ENCODE assay signal across 8 mouse cellular contexts in genomic region chr9:107627387-107628255, GRCm38 (mm10). TPM values are rescaled to one million over a fixed set of nuclear protein-coding genes. Genes with fewer than 3 reads are reported as not detected.
A peak's percentile ranks its signal among the peaks of the same experiment; 100 is the strongest.
DNase-seq lines count a peak whose midpoint lies in the region; ATAC-seq and TF ChIP-seq lines count a peak whose summit lies in the region.

No protein-coding gene starts in this region.

- no peak for TF ChIP-seq CTCF in brain, embryonic 14.5 days (IDR thresholded peaks at IDR 0.05; ENCODE audit: borderline replicate concordance, extremely low read depth, insufficient read depth, insufficient read length)

- H3K27me3 ChIP-seq in heart, embryonic 13.5 days (replicated peaks) = no peaks in the 10 kb centered on the region
- no peaks in the 10 kb centered on the region for H3K27me3 ChIP-seq in hindbrain, embryonic 13.5 days
- H3K27me3 ChIP-seq in midbrain, embryonic 15.5 days (replicated peaks) = no peaks in the 10 kb centered on the region

- WGBS in heart, embryonic 13.5 days = 28% methylated on average over 20 of the region's 20 CpGs
- 16% methylated on average over 20 of the region's 20 CpGs for WGBS in hindbrain, embryonic 13.5 days
- WGBS in midbrain, embryonic 15.5 days = 11% methylated on average over 20 of the region's 20 CpGs

- no peak for DNase-seq in heart, postnatal 25 days (ENCODE audit: low spot score)
- DNase-seq in brain, embryonic 14.5 days (ENCODE audit: low read depth) = peak; percentile 47
- no peak for DNase-seq in left cerebral cortex, postnatal 25 days (ENCODE audit: low spot score in 2 of 2)
- no peak for DNase-seq in left cerebral cortex, postnatal 10 days (ENCODE audit: extremely low spot score in 1 of 2, low spot score in 2 of 2)
- no peak for DNase-seq in spleen, postnatal 14 days (ENCODE audit: low spot score in 2 of 2)

- no peaks in the 10 kb centered on the region for H3K9me3 ChIP-seq in heart, embryonic 13.5 days
- no peaks in the 10 kb centered on the region for H3K9me3 ChIP-seq in hindbrain, embryonic 13.5 days
- H3K9me3 ChIP-seq in midbrain, embryonic 15.5 days = no peaks in the 10 kb centered on the region

- intact Hi-C loops in heart, postnatal 25 days (cut with DNase I) = loop anchor here (5.0 kb wide), 1 partner anchor 60 kb away; the partner anchor contains the start of gene Hyal2
- intact Hi-C loops in left cerebral cortex, postnatal 25 days (cut with DNase I) = no loop called here
- intact Hi-C loops in left cerebral cortex, postnatal 10 days (cut with DNase I) = no loop called here

- peak overlapping the region; percentile 84 for H3K27ac ChIP-seq in heart, embryonic 13.5 days (replicated peaks)
- H3K27ac ChIP-seq in hindbrain, embryonic 13.5 days = peak overlapping the region; percentile 97
- H3K27ac ChIP-seq in midbrain, embryonic 15.5 days = peak overlapping the region; percentile 92

- TF ChIP-seq POLR2A in brain, embryonic 14.5 days (IDR thresholded peaks at IDR 0.05; ENCODE audit: borderline replicate concordance, extremely low read depth, insufficient read depth, insufficient read length, poor library complexity, severe bottlenecking) = no peak

- peaks cover 62% of the 10 kb centered on the region for H3K36me3 ChIP-seq in heart, embryonic 13.5 days
- H3K36me3 ChIP-seq in hindbrain, embryonic 13.5 days = peaks cover 11% of the 10 kb centered on the region; the same call in 1 of the 2 replicates
- H3K36me3 ChIP-seq in midbrain, embryonic 15.5 days (replicated peaks) = no peaks in the 10 kb centered on the region

- peak overlapping the region; percentile 50 for H3K4me2 ChIP-seq in heart, embryonic 13.5 days
- peak overlapping the region; percentile 95 for H3K4me2 ChIP-seq in hindbrain, embryonic 13.5 days
- peak overlapping the region; percentile 97 for H3K4me2 ChIP-seq in midbrain, embryonic 15.5 days

- H3K4me1 ChIP-seq in heart, embryonic 13.5 days = peaks cover 94% of the 10 kb centered on the region
- peaks cover 90% of the 10 kb centered on the region for H3K4me1 ChIP-seq in hindbrain, embryonic 13.5 days (replicated peaks)
- H3K4me1 ChIP-seq in midbrain, embryonic 15.5 days = peaks cover 74% of the 10 kb centered on the region

- ATAC-seq in heart, embryonic 13.5 days (ENCODE audit: extremely low read depth, insufficient number of reproducible peaks, low FRiP score, low TSS enrichment) = no peak
- no peak for ATAC-seq in hindbrain, embryonic 13.5 days (ENCODE audit: low FRiP score)
- no peak for ATAC-seq in midbrain, embryonic 15.5 days (replicated peaks)

- H3K9ac ChIP-seq in heart, embryonic 13.5 days = peak overlapping the region; percentile 95
- H3K9ac ChIP-seq in hindbrain, embryonic 13.5 days = peak overlapping the region; percentile 94
- H3K9ac ChIP-seq in midbrain, embryonic 15.5 days = peak overlapping the region; percentile 31

- H3K4me3 ChIP-seq in heart, embryonic 13.5 days = 0 out of 2 replicates have a peak overlapping the region, but pooled peaks have one; percentile 1
- 0 out of 2 replicates have a peak overlapping the region, but pooled peaks have one; percentile 14 for H3K4me3 ChIP-seq in hindbrain, embryonic 13.5 days
- 0 out of 2 replicates have a peak overlapping the region, but pooled peaks have one; percentile 1 for H3K4me3 ChIP-seq in midbrain, embryonic 15.5 days

RNA-seq across cellular contexts. Expression of gene Gnai2, which starts 7.5 kb away (rescaled TPM):
- polyA plus RNA-seq in heart, embryonic 13.5 days (2015; fragmentation: Nextera tagmentation; extraction: Ambion mirVana) = 387 and 392 TPM in 2 replicates
- 100 to 1,000 TPM; 241 to 257 TPM for total RNA-seq in heart, postnatal 25 days (2021)
- polyA plus RNA-seq in brain, embryonic 14.5 days (2012; rRNA removed) = 488 and 561 TPM in 2 replicates
- 335 and 338 TPM in 2 replicates for polyA plus RNA-seq in hindbrain, embryonic 13.5 days (2015; fragmentation: Nextera tagmentation; extraction: Ambion mirVana)
- polyA plus RNA-seq in midbrain, embryonic 15.5 days (2015; fragmentation: Nextera tagmentation; extraction: Ambion mirVana) = 299 and 386 TPM in 2 replicates
- 100 to 1,000 TPM; 214 to 221 TPM for total RNA-seq in left cerebral cortex, postnatal 25 days (2021)
- 100 to 1,000 TPM; 229 to 244 TPM for total RNA-seq in left cerebral cortex, postnatal 10 days (2021)

RNA-seq across cellular contexts. Expression of gene Sema3b, which starts 18.6 kb away (rescaled TPM):
- 9.9 and 11.8 TPM in 2 replicates for polyA plus RNA-seq in heart, embryonic 13.5 days (2015; fragmentation: Nextera tagmentation; extraction: Ambion mirVana)
- 10 to 100 TPM; 15.0 to 17.8 TPM for total RNA-seq in heart, postnatal 25 days (2021)
- polyA plus RNA-seq in brain, embryonic 14.5 days (2012; rRNA removed) = 3.9 and 6.7 TPM in 2 replicates
- polyA plus RNA-seq in hindbrain, embryonic 13.5 days (2015; fragmentation: Nextera tagmentation; extraction: Ambion mirVana) = 3.4 and 4.2 TPM in 2 replicates
- 4.3 and 4.9 TPM in 2 replicates for polyA plus RNA-seq in midbrain, embryonic 15.5 days (2015; fragmentation: Nextera tagmentation; extraction: Ambion mirVana)
- total RNA-seq in left cerebral cortex, postnatal 25 days (2021) = 1 to 10 TPM; 3.4 to 3.5 TPM
- 1 to 10 TPM; 2.7 to 2.9 TPM for total RNA-seq in left cerebral cortex, postnatal 10 days (2021)

RNA-seq across cellular contexts. Expression of gene Ifrd2, which starts 40.2 kb away (rescaled TPM):
- 35.7 and 41.3 TPM in 2 replicates for polyA plus RNA-seq in heart, embryonic 13.5 days (2015; fragmentation: Nextera tagmentation; extraction: Ambion mirVana)
- 10 to 100 TPM; 44.6 to 45.8 TPM for total RNA-seq in heart, postnatal 25 days (2021)
- polyA plus RNA-seq in brain, embryonic 14.5 days (2012; rRNA removed) = 21.4 and 29.6 TPM in 2 replicates
- polyA plus RNA-seq in hindbrain, embryonic 13.5 days (2015; fragmentation: Nextera tagmentation; extraction: Ambion mirVana) = 11.8 and 14.1 TPM in 2 replicates
- 14.5 and 16.9 TPM in 2 replicates for polyA plus RNA-seq in midbrain, embryonic 15.5 days (2015; fragmentation: Nextera tagmentation; extraction: Ambion mirVana)
- total RNA-seq in left cerebral cortex, postnatal 25 days (2021) = 10 to 100 TPM; 11.1 to 13.3 TPM
- total RNA-seq in left cerebral cortex, postnatal 10 days (2021) = 10 to 100 TPM; 10.1 to 12.5 TPM

RNA-seq across cellular contexts. Expression of gene Slc38a3, which starts 41.7 kb away (rescaled TPM):
- 2.8 and 2.9 TPM in 2 replicates for polyA plus RNA-seq in heart, embryonic 13.5 days (2015; fragmentation: Nextera tagmentation; extraction: Ambion mirVana)
- total RNA-seq in heart, postnatal 25 days (2021) = 10 to 100 TPM; 62.0 to 69.7 TPM
- 79.7 and 82.3 TPM in 2 replicates for polyA plus RNA-seq in brain, embryonic 14.5 days (2012; rRNA removed)
- polyA plus RNA-seq in hindbrain, embryonic 13.5 days (2015; fragmentation: Nextera tagmentation; extraction: Ambion mirVana) = 25.3 and 26.2 TPM in 2 replicates
- 31.8 and 40.4 TPM in 2 replicates for polyA plus RNA-seq in midbrain, embryonic 15.5 days (2015; fragmentation: Nextera tagmentation; extraction: Ambion mirVana)
- total RNA-seq in left cerebral cortex, postnatal 25 days (2021) = 10 to 100 TPM; 69.9 to 81.4 TPM
- 10 to 100 TPM; 84.1 to 90.3 TPM for total RNA-seq in left cerebral cortex, postnatal 10 days (2021)

RNA-seq across cellular contexts. Expression of gene Hyal3, which starts 47.0 kb away (rescaled TPM):
- polyA plus RNA-seq in heart, embryonic 13.5 days (2015; fragmentation: Nextera tagmentation; extraction: Ambion mirVana) = 0.48 and 0.68 TPM in 2 replicates
- under 1 TPM; 0.45 to 0.62 TPM for total RNA-seq in heart, postnatal 25 days (2021)
- 1.2 and 1.6 TPM in 2 replicates for polyA plus RNA-seq in brain, embryonic 14.5 days (2012; rRNA removed)
- polyA plus RNA-seq in hindbrain, embryonic 13.5 days (2015; fragmentation: Nextera tagmentation; extraction: Ambion mirVana) = 1.3 and 1.6 TPM in 2 replicates
- 1.8 TPM in 2 replicates for polyA plus RNA-seq in midbrain, embryonic 15.5 days (2015; fragmentation: Nextera tagmentation; extraction: Ambion mirVana)
- 1 to 10 TPM in 1 of 2 experiments, under 1 TPM in 1; 0.96 to 1.1 TPM for total RNA-seq in left cerebral cortex, postnatal 25 days (2021)
- total RNA-seq in left cerebral cortex, postnatal 10 days (2021) = 1 to 10 TPM in 1 of 2 experiments, under 1 TPM in 1; 0.99 to 1.4 TPM

Comparison
In these comparisons a context has a peak if more than half of its experiments do, and no peak if none do; other contexts are left out.
1. H3K9ac ChIP-seq: peak in every context shown above with its lines; median percentile 95 in heart, embryonic 13.5 days; 94 in hindbrain, embryonic 13.5 days; 31 in midbrain, embryonic 15.5 days.